Mouse (Mus musculus) spleen, postnatal 14 days (tissue): ENCODE data around the gene 1700001J03Rik.
"Not testable (repeated sequence)": the region's sequence is repeated elsewhere in the genome, so short reads cannot be mapped to it uniquely, and the experiment has no call there.

Source experiments
- DNase-seq, 2 experiments: peaks; one replicate each; pipeline ENCODE4 v3.0.0; 2021 to 2022; ENCODE audit warnings: low spot score in 2 of 2

1700001J03Rik gene

GRCm38 (mm10) chr5:146185204-146185603 is at the start of gene 1700001J03Rik:
Gene 1700001J03Rik (minus strand): TSS chr5:146185304.
- DNase-seq: not testable (repeated sequence)

GRCm38 (mm10) chr5:146234336-146234735 is 49.2 kb upstream of the 1700001J03Rik start:
- no peak for DNase-seq

- DNase-seq: no peak
Observed at GRCm38 (mm10) chr5:146232816-146233215, 47.7 kb upstream of the 1700001J03Rik start.

- DNase-seq: no peak
Observed at GRCm38 (mm10) chr5:146232056-146232675, 47.1 kb upstream of the 1700001J03Rik start.

- DNase-seq: peak; percentile 11 to 18
Observed at GRCm38 (mm10) chr5:146231655-146231996, 46.5 kb upstream of the 1700001J03Rik start.

GRCm38 (mm10) chr5:146230864-146231654 is 46.0 kb upstream of the 1700001J03Rik start, which contains the start of gene Cdk8:
Gene Cdk8 (plus strand): TSS chr5:146231230.
- peak; percentile 77 to 82 for DNase-seq

- DNase-seq: no peak
Observed at GRCm38 (mm10) chr5:146229869-146230650, 45.0 kb upstream of the 1700001J03Rik start.

GRCm38 (mm10) chr5:146227496-146227895 is 42.4 kb upstream of the 1700001J03Rik start:
- no peak for DNase-seq

GRCm38 (mm10) chr5:146223786-146224185 is 38.7 kb upstream of the 1700001J03Rik start:
- DNase-seq: no peak

GRCm38 (mm10) chr5:146221722-146222121 is 36.6 kb upstream of the 1700001J03Rik start:
- no peak for DNase-seq

GRCm38 (mm10) chr5:146220879-146221714 is 36.0 kb upstream of the 1700001J03Rik start, which contains the start of gene Rnf6:
Gene Rnf6 (minus strand): TSS chr5:146221555.
- DNase-seq: peak; percentile 83 to 88

- no peak for DNase-seq
Observed at GRCm38 (mm10) chr5:146220501-146220878, 35.4 kb upstream of the 1700001J03Rik start.

- DNase-seq: no peak
Observed at GRCm38 (mm10) chr5:146205537-146205936, 20.4 kb upstream of the 1700001J03Rik start.

- DNase-seq: no peak
Observed at GRCm38 (mm10) chr5:146203921-146204320, 18.8 kb upstream of the 1700001J03Rik start.

GRCm38 (mm10) chr5:146200580-146200979 is 15.5 kb upstream of the 1700001J03Rik start:
- no peak for DNase-seq

- DNase-seq: no peak
Observed at GRCm38 (mm10) chr5:146199540-146199939, 14.4 kb upstream of the 1700001J03Rik start.

GRCm38 (mm10) chr5:146199073-146199472 is 14.0 kb upstream of the 1700001J03Rik start:
- DNase-seq: no peak

GRCm38 (mm10) chr5:146193360-146193759 is 8.3 kb upstream of the 1700001J03Rik start:
- no peak for DNase-seq

- no peak for DNase-seq
Observed at GRCm38 (mm10) chr5:146190501-146191269, 5.6 kb upstream of the 1700001J03Rik start.

GRCm38 (mm10) chr5:146190093-146190492 is 5.0 kb upstream of the 1700001J03Rik start:
- DNase-seq: no peak

GRCm38 (mm10) chr5:146188712-146189111 is 3.6 kb upstream of the 1700001J03Rik start:
- no peak for DNase-seq
